10 mouse cellular contexts compared by ENCODE assay signal in the genomic region with DNA sequence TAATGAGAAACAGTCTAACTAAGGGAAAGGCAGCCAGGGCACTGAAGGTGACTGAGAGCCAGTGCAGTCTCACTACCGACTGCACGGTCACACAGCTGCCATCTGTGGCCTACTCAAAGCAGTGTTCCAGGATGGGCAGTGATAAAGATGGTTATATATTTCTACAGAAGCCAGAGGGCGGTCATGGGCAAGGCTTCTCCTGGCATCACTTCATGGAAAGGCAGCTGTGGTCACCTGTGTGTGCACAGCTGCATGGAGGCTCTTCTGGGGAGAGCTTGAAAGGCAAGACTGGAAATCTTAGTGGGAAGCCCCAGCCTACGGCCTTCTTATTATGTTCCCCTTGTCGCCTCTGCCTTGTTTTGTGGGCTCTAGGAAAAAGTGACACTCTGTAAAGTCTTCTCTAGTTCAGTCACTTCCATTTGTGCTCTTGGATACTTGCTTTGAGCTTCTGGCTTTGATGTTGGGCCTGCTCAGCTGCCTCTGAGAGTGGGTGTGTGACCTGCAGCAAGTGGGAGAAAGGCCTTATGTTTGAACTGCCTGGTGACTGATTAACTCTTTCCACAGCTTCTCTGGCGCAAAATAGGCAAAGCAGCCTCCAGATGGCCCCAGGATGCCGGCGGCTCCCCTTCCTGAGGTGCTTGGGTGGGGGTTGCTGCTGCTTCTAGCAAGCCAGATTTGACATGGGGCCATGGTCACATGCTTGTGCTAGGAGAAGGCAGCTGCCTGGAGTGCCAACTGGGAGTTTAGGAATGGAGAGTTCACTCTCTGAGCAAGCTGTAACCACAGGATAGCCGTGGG.
DNase-seq lines count a peak whose midpoint lies in the region; ATAC-seq and TF ChIP-seq lines count a peak whose summit lies in the region.
"Had no signal": no experiment of that assay in that cellular context is flagged by ENCODE, and none has a peak within 500 bp of the region (broad histone marks: within the 10 kb centered on the region; RNA-seq: fewer than 3 reads in every experiment).

No protein-coding gene starts in this region.

- no peak overlapping the region for H3K4me3 ChIP-seq in gastrocnemius, adult 2 months
- H3K4me3 ChIP-seq in midbrain, postnatal 0 days (ENCODE audit: low read depth, low read length), result no peak overlapping the region
- no peak overlapping the region for H3K4me3 ChIP-seq in midbrain, embryonic 16.5 days (ENCODE audit: low read depth, low read length)
- H3K4me3 ChIP-seq in kidney, embryonic 16.5 days (ENCODE audit: low read length), result no peak overlapping the region

- no peaks in the 10 kb centered on the region for H3K27me3 ChIP-seq in midbrain, postnatal 0 days (ENCODE audit: insufficient read depth, low read length)
- H3K27me3 ChIP-seq in midbrain, embryonic 16.5 days (ENCODE audit: control insufficient read depth, insufficient read depth, low read depth, low read length), result no peaks in the 10 kb centered on the region
- H3K27me3 ChIP-seq in kidney, embryonic 16.5 days (ENCODE audit: insufficient read depth, low read length), result no peaks in the 10 kb centered on the region
- H3K27me3 ChIP-seq: CH12.LX had no signal

- H3K36me3 ChIP-seq in midbrain, postnatal 0 days (ENCODE audit: insufficient read depth, low read length), result no peaks in the 10 kb centered on the region
- no peaks in the 10 kb centered on the region for H3K36me3 ChIP-seq in midbrain, embryonic 16.5 days (ENCODE audit: control insufficient read depth, insufficient read depth, low read length)
- H3K36me3 ChIP-seq in kidney, embryonic 16.5 days (ENCODE audit: insufficient read depth, low read length), result no peaks in the 10 kb centered on the region

- no peak for ATAC-seq in midbrain, postnatal 0 days (ENCODE audit: low FRiP score)
- no peak for ATAC-seq in midbrain, embryonic 16.5 days
- peak; percentile 93 for ATAC-seq in kidney, embryonic 16.5 days (ENCODE audit: low FRiP score, low TSS enrichment)
- ATAC-seq: activated CD4-positive, CD25-positive, alpha-beta regulatory T cell, adult 4 months had no signal

- 0 out of 2 replicates have a peak, but pooled peaks have one; percentile 1 for TF ChIP-seq CTCF in gastrocnemius, adult 2 months (IDR thresholded peaks at IDR 0.05)
- TF ChIP-seq CTCF in midbrain, postnatal 0 days (IDR thresholded peaks at IDR 0.05), result peak; percentile 32; the same call in 1 of the 2 replicates

- WGBS in midbrain, postnatal 0 days, result 65% methylated on average over 9 of the region's 9 CpGs
- 56% methylated on average over 9 of the region's 9 CpGs for WGBS in midbrain, embryonic 16.5 days
- WGBS in kidney, embryonic 16.5 days, result 34% methylated on average over 9 of the region's 9 CpGs

- no peak overlapping the region for H3K27ac ChIP-seq in gastrocnemius, adult 2 months
- H3K27ac ChIP-seq in midbrain, postnatal 0 days (ENCODE audit: low read depth, low read length), result no peak overlapping the region
- no peak overlapping the region for H3K27ac ChIP-seq in midbrain, embryonic 16.5 days (ENCODE audit: low read length)
- peak overlapping the region; percentile 54 for H3K27ac ChIP-seq in kidney, embryonic 16.5 days (ENCODE audit: low read length)

- H3K9ac ChIP-seq in midbrain, postnatal 0 days (replicated peaks; ENCODE audit: low read length, poor library complexity, severe bottlenecking), result no peak overlapping the region
- no peak overlapping the region for H3K9ac ChIP-seq in midbrain, embryonic 16.5 days (ENCODE audit: low read depth, low read length)
- H3K9ac ChIP-seq in kidney, embryonic 16.5 days (replicated peaks; ENCODE audit: low read length), result no peak overlapping the region

- intact Hi-C loops in gastrocnemius, adult 2 months (cut with DNase I), result no loop called here
- intact Hi-C loops in gastrocnemius, postnatal 36 days (cut with DNase I), result no loop called here

- DNase-seq in gastrocnemius, adult 2 months, result no peak
- no peak for DNase-seq in gastrocnemius, postnatal 36 days
- no peak for DNase-seq in midbrain, postnatal 0 days (ENCODE audit: low spot score)
- peak; percentile 24 for DNase-seq in yolk sac, embryonic 10.5 days (ENCODE audit: low spot score)
- DNase-seq in cerebellum, adult 18-20 months, result no peak
- DNase-seq in gastrocnemius, postnatal 10 days, result no peak

- H3K9me3 ChIP-seq in midbrain, postnatal 0 days (ENCODE audit: low read length), result no peaks in the 10 kb centered on the region
- no peaks in the 10 kb centered on the region for H3K9me3 ChIP-seq in midbrain, embryonic 16.5 days (replicated peaks; ENCODE audit: control insufficient read depth, low read length, poor library complexity, severe bottlenecking)
- no peaks in the 10 kb centered on the region for H3K9me3 ChIP-seq in kidney, embryonic 16.5 days (ENCODE audit: low read length)

- no peaks in the 10 kb centered on the region for H3K4me1 ChIP-seq in midbrain, postnatal 0 days (ENCODE audit: insufficient read depth, low read length)
- no peaks in the 10 kb centered on the region for H3K4me1 ChIP-seq in midbrain, embryonic 16.5 days (ENCODE audit: control insufficient read depth, insufficient read depth, low read length)
- H3K4me1 ChIP-seq in kidney, embryonic 16.5 days (ENCODE audit: insufficient read depth, low read length), result peaks cover 10% of the 10 kb centered on the region

- H3K4me2 ChIP-seq in midbrain, postnatal 0 days (ENCODE audit: low read depth, low read length, poor library complexity, severe bottlenecking), result no peak overlapping the region
- H3K4me2 ChIP-seq in midbrain, embryonic 16.5 days (ENCODE audit: low read length), result no peak overlapping the region
- no peak overlapping the region for H3K4me2 ChIP-seq in kidney, embryonic 16.5 days (replicated peaks; ENCODE audit: low read depth, low read length)
